Mouse (Mus musculus) cortical plate, adult 2 months (tissue): Measurements from ENCODE around the gene Myo16. TPM values are rescaled to one million over a fixed set of nuclear protein-coding genes. Genes with fewer than 3 reads are reported as not detected.
A peak's percentile ranks its signal among the peaks of the same experiment; 100 is the strongest.

Experiments used
- H3K27ac ChIP-seq: fragments of 200-500 bp; 2 replicates; pipeline ENCODE4 v1.5.1; 2012; ENCODE audit warnings: low read length, control low read depth, inconsistent platforms; ENCODE audit not compliant: insufficient read depth
- H3K4me1 ChIP-seq: fragments of 200-500 bp; 2 replicates; pipeline ENCODE4 v1.6.1; 2011; ENCODE audit warnings: low read length; ENCODE audit not compliant: control insufficient read depth, insufficient read depth
- H3K4me3 ChIP-seq: fragments of 200-500 bp; 2 replicates; pipeline ENCODE4 v1.5.1; 2011; ENCODE audit warnings: mild to moderate bottlenecking, low read length, control low read depth; ENCODE audit not compliant: insufficient read depth
- CTCF ChIP-seq: fragments of 200-500 bp; IDR thresholded peaks from 2 replicates; pipeline ENCODE4 v1.5.1; 2011; ENCODE audit warnings: mild to moderate bottlenecking, control low read depth, low read length; ENCODE audit not compliant: insufficient read depth; ENCODE audit errors: extremely low read depth
- POLR2A ChIP-seq: fragments of 200-500 bp; IDR thresholded peaks from 2 replicates; pipeline ENCODE4 v1.6.1; 2011; ENCODE audit warnings: mild to moderate bottlenecking, low read length, control low read depth; ENCODE audit not compliant: insufficient read depth; ENCODE audit errors: extremely low read depth
- polyA plus RNA-seq: library from polyadenylated mRNA; depleted of rRNA; stranded (reverse); fragments of >200 nt; gene quantifications from 2 replicates; pipeline ENCODE4 v1.2.3, GENCODE M21; 2012

Gene Myo16
- polyA plus RNA-seq, 1 experiment, result 11.3 TPM

GRCm38 (mm10) chr8:10442562-10442961, 288.9 kb downstream of the Myo16 start:
- no peak overlapping the region for H3K27ac ChIP-seq
- H3K4me1 ChIP-seq, result no peaks in the 10 kb centered on the region
- no peak for TF ChIP-seq CTCF
- no peak for TF ChIP-seq POLR2A
- H3K4me3 ChIP-seq, result no peak overlapping the region

- no peak overlapping the region for H3K4me3 ChIP-seq
- no peaks in the 10 kb centered on the region for H3K4me1 ChIP-seq
- TF ChIP-seq POLR2A (no peak), CTCF (no peak)
- no peak overlapping the region for H3K27ac ChIP-seq
These were observed 291.3 kb downstream of the Myo16 start for GRCm38 (mm10) chr8:10445011-10445410.

GRCm38 (mm10) chr8:10448545-10448944, 294.8 kb downstream of the Myo16 start:
- Histone ChIP-seq H3K4me1 (peaks cover 2% of the 10 kb centered on the region), H3K4me3 (no peak overlapping the region), H3K27ac (no peak overlapping the region)
- TF ChIP-seq CTCF (no peak), POLR2A (no peak)

DNA sequence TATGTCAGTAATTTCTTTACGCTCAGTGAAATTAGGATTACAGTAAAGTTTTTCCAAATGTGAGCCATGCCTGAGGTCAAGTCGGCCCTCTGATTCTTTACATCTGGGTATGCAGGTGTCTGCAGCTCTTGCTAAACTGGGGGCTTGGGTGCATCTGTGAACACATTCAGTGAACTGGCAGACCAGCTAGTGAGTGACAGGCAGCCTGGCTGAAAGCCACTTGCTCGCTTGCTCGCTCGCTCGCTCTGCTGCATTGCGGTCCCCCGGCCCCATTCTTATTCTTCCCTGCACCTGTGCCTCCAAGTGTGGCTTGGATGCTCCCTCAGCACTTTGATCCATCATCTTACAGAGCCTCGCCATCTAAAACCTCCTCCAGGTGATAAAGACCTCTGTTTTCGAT, 299.3 kb downstream of the Myo16 start:
- Histone ChIP-seq H3K27ac (no peak overlapping the region), H3K4me3 (no peak overlapping the region), H3K4me1 (peaks cover 2% of the 10 kb centered on the region)
- no peak for TF ChIP-seq POLR2A

DNA sequence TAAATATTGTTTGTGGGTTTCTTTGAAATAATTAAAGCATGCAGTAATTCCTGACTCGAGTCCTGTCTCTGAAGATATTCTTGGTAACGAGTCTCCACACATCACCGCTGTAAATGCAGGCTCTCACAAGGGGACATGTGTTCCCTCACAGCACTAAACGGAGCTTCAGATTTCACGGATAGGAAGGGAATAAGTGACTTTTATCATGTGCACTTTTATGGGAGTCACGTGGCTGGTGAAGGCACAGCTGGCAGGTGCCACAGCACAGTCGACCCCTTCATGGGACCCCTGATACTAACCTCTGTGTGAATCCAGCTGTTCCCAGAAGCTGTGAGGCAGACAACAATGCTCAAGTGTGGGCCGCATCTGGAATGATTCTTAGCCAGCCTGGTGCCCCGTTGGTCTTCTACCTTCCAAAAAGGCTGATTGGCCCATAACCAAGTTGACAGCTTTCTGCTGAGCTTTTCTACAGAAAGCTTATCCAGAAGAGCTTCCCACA, 304.5 kb downstream of the Myo16 start:
- Histone ChIP-seq H3K4me1 (peaks cover 1% of the 10 kb centered on the region; the same call in 1 of the 2 replicates), H3K4me3 (no peak overlapping the region), H3K27ac (no peak overlapping the region)
- TF ChIP-seq CTCF, result no peak
- no peak for TF ChIP-seq POLR2A

- TF ChIP-seq CTCF, result no peak
These were observed 308.6 kb downstream of the Myo16 start for GRCm38 (mm10) chr8:10462271-10462670.

DNA sequence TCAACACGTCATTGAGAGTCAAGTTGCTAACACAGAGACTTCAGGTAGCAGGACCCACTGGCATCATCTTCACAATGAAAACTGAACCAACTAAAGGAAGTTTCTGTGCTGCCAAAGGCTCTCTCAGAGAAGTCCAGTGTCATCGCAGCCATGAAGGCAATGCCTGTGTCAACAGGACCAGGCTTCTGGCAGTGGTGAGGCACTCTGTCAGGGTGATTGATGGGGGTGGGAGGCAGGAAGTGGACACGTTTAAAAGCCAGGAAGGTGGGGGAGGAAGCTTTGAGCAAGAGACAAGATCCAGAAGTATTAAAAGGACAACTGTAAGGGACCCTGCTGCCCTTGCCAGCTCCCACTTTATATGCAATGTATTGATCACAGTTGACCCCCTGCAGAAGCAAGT, 314.8 kb downstream of the Myo16 start:
- TF ChIP-seq CTCF (no peak), POLR2A (no peak)
- Histone ChIP-seq H3K4me3 (no peak overlapping the region), H3K27ac (no peak overlapping the region), H3K4me1 (no peaks in the 10 kb centered on the region; the same call in 1 of the 2 replicates)

More at GRCm38 (mm10) chr8:10462271-10462670, 308.6 kb downstream of the Myo16 start:
- Histone ChIP-seq H3K4me1 (peaks cover 1% of the 10 kb centered on the region; the same call in 1 of the 2 replicates), H3K4me3 (no peak overlapping the region), H3K27ac (no peak overlapping the region)

DNA sequence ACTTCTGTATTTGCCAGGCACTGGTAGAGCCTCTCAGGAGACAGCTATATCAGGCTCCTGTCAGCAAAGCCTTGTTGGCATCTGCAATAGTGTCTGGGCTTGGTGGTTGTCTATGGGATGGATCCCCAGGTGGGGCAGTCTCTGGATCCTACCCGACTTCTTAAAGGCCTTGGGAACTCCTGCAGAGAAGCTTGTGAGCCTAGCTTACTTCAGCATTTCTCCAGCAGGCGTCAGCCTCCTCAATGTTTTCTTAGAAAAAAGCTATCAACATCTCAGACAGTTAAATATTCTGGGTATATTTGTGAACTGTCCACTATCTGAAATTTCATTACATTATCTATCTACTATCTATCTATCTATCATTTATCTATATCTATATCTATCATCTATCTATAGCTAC, 315.9 kb downstream of the Myo16 start:
- Histone ChIP-seq H3K4me1 (peaks cover 5% of the 10 kb centered on the region), H3K27ac (no peak overlapping the region), H3K4me3 (no peak overlapping the region)
- TF ChIP-seq CTCF, result peak; percentile 36
- TF ChIP-seq POLR2A, result no peak

GRCm38 (mm10) chr8:10470280-10470679, 316.6 kb downstream of the Myo16 start:
- no peak for TF ChIP-seq CTCF
- no peak for TF ChIP-seq POLR2A
- no peak overlapping the region for H3K27ac ChIP-seq
- H3K4me1 ChIP-seq, result peaks cover 5% of the 10 kb centered on the region
- H3K4me3 ChIP-seq, result no peak overlapping the region

DNA sequence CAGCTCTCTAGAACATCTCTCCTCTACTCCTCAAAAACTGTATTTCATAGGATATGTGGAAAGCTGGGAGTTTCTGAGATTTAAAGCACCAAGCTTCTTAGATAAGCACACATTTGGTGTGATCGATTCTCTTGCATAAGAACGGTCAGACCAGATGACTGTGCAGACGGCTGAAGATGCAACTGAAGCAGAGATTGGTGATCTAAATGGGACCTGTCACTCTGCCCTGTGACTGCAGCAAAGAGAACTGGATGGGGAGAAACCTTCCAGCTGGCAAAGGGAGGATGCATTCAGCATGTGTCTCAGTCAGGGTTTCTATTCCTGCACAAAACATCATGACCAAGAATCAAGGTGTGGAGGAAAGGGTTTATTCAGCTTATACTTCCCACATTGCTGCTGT, 318.7 kb downstream of the Myo16 start:
- no peak overlapping the region for H3K4me3 ChIP-seq
- peaks cover 5% of the 10 kb centered on the region for H3K4me1 ChIP-seq
- peak overlapping the region; percentile 62; the same call in 1 of the 2 replicates for H3K27ac ChIP-seq
- TF ChIP-seq CTCF, result no peak
- no peak for TF ChIP-seq POLR2A

- H3K27ac ChIP-seq, result peak overlapping the region; percentile 60
- H3K4me3 ChIP-seq, result no peak overlapping the region
- TF ChIP-seq POLR2A (no peak), CTCF (no peak)
- H3K4me1 ChIP-seq, result peaks cover 5% of the 10 kb centered on the region
These were observed 320.7 kb downstream of the Myo16 start for GRCm38 (mm10) chr8:10474446-10474845.
